In the genomic region with DNA sequence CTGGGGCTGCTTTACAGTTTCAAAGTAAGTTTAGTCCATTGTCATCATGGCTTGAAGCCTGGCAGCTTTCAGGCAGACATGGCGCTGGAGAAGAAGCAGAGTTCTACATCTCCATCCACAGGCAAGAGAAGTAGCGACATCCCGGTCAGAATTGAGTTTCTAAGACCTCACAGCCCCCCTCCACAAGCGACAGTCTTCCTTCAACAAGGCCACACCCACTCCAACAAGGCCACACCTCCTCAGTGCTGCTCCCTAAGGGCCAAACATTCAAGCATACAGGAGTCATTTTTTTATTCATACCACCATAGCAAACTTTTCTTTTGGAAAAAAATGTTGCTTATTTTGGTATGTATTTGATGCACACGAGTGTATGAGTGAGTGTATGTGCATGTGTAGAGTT, we compare ENCODE assay signal across 21 mouse cellular contexts. TPM values are rescaled to one million over a fixed set of nuclear protein-coding genes. Genes with fewer than 3 reads are reported as not detected.
DNase-seq lines count a peak whose midpoint lies in the region; ATAC-seq and TF ChIP-seq lines count a peak whose summit lies in the region.
"Had no signal": no experiment of that assay in that cellular context is flagged by ENCODE, and none has a peak within 500 bp of the region (broad histone marks: within the 10 kb centered on the region; RNA-seq: fewer than 3 reads in every experiment).

No protein-coding gene starts in this region.

- TF ChIP-seq CTCF in thymus, adult 2 months (IDR thresholded peaks at IDR 0.05; ENCODE audit: borderline replicate concordance, control insufficient read depth, extremely low read depth, insufficient read depth, low read length, poor library complexity) = no peak
- TF ChIP-seq CTCF in cerebellum, adult 2 months (IDR thresholded peaks at IDR 0.05; ENCODE audit: borderline replicate concordance, insufficient read depth, low read depth, low read length) = no peak

- no peaks in the 10 kb centered on the region for H3K36me3 ChIP-seq in thymus, adult 2 months (ENCODE audit: control insufficient read depth, insufficient read depth, low read length)
- H3K36me3 ChIP-seq: hindbrain, embryonic 15.5 days had no signal

- H3K27me3 ChIP-seq in thymus, adult 2 months (ENCODE audit: control insufficient read depth, insufficient read depth, low read length) = no peaks in the 10 kb centered on the region
- H3K27me3 ChIP-seq in cerebellum, adult 2 months (ENCODE audit: control insufficient read depth, insufficient read depth, low read length) = no peaks in the 10 kb centered on the region
- H3K27me3 ChIP-seq: forebrain, embryonic 13.5 days; hindbrain, embryonic 15.5 days; limb, embryonic 12.5 days; Patski had no signal

- peak; percentile 45 for DNase-seq in CD4-positive, CD25-positive, alpha-beta regulatory T cell, adult 2 months (ENCODE audit: low read depth, low spot score)
- peak; percentile 14 for DNase-seq in thymus, adult 2 months
- DNase-seq in thymus, postnatal 10 days (ENCODE audit: low spot score in 2 of 2) = no peak
- peak; percentile 9 for DNase-seq in MEL-GATA-1-ER (ENCODE audit: extremely low read depth, low read depth)
- DNase-seq in left cerebral cortex, postnatal 36 days (ENCODE audit: low spot score in 2 of 2) = no peak
- DNase-seq in cerebellum, adult 2 months = no peak
- no peak for DNase-seq in adrenal gland, postnatal 4 days (ENCODE audit: low spot score in 2 of 2)
- DNase-seq: adrenal gland, postnatal 36 days; cerebellum, postnatal 36 days; gastrocnemius, postnatal 25 days; heart, postnatal 36 days; kidney, adult 18-20 months; kidney, postnatal 25 days; right cerebral cortex, postnatal 14 days had no signal

- no peak for TF ChIP-seq POLR2A in thymus, adult 2 months (IDR thresholded peaks at IDR 0.05; ENCODE audit: control insufficient read depth, extremely low read depth, insufficient read depth, low read length, poor library complexity)
- no peak for TF ChIP-seq POLR2A in cerebellum, adult 2 months (IDR thresholded peaks at IDR 0.05; ENCODE audit: borderline replicate concordance, insufficient read depth, low read length)

- 61% methylated on average over 5 of the region's 5 CpGs for WGBS in thymus, adult 2 months
- 65% methylated on average over 5 of the region's 5 CpGs for WGBS in cerebellum, adult 2 months

- no peak overlapping the region for H3K27ac ChIP-seq in thymus, adult 2 months (ENCODE audit: control insufficient read depth, insufficient read depth, low read length)
- no peak overlapping the region for H3K27ac ChIP-seq in cerebellum, adult 2 months (ENCODE audit: insufficient read depth, low read length)
- H3K27ac ChIP-seq: embryonic facial prominence, embryonic 10.5 days; forebrain, embryonic 13.5 days; hindbrain, embryonic 15.5 days; limb, embryonic 12.5 days; stomach, postnatal 0 days had no signal

- peaks cover 8% of the 10 kb centered on the region for H3K4me1 ChIP-seq in thymus, adult 2 months (replicated peaks; ENCODE audit: control insufficient read depth, insufficient read depth, low read length)
- H3K4me1 ChIP-seq in cerebellum, adult 2 months (ENCODE audit: control insufficient read depth, insufficient read depth, low read length) = no peaks in the 10 kb centered on the region

- H3K4me3 ChIP-seq in thymus, adult 2 months (ENCODE audit: control insufficient read depth, insufficient read depth, low read length) = no peak overlapping the region
- H3K4me3 ChIP-seq in cerebellum, adult 2 months (replicated peaks; ENCODE audit: insufficient read depth, low read depth, low read length) = no peak overlapping the region
- H3K4me3 ChIP-seq: embryonic facial prominence, embryonic 10.5 days; forebrain, embryonic 13.5 days; hindbrain, embryonic 15.5 days; limb, embryonic 12.5 days had no signal

- ATAC-seq in CD4-positive, CD25-positive, alpha-beta regulatory T cell, adult 4 months = no peak
- ATAC-seq: forebrain, embryonic 13.5 days; Patski had no signal

- intact Hi-C loops in left cerebral cortex, postnatal 36 days (cut with DNase I) = no loop called here

RNA-seq across cellular contexts. Expression of a gene that starts 2.0 kb away (rescaled TPM):
- 1 to 10 TPM; 9.6 to 9.7 TPM for polyA plus RNA-seq in CD4-positive, CD25-positive, alpha-beta regulatory T cell, adult 4 months (2017; shearing (Covaris generic))
- 14.5 and 18.0 TPM in 2 replicates for polyA plus RNA-seq in thymus, adult 2 months (2012; rRNA removed)
- total RNA-seq in left cerebral cortex, postnatal 36 days (2021) = 10 to 100 TPM; 14.6 TPM
- polyA plus RNA-seq in cerebellum, adult 2 months (2012; rRNA removed) = 17.9 and 18.1 TPM in 2 replicates
- 10 to 100 TPM; 14.5 to 16.6 TPM for total RNA-seq in adrenal gland, postnatal 4 days (2021)

Comparison
In these comparisons a context has a peak if more than half of its experiments do, and no peak if none do; other contexts are left out.
1. DNase-seq: peak in CD4-positive, CD25-positive, alpha-beta regulatory T cell, adult 2 months (single experiment), thymus, adult 2 months (single experiment) and MEL-GATA-1-ER (single experiment); none in thymus, postnatal 10 days (0 of 2), left cerebral cortex, postnatal 36 days (0 of 2), cerebellum, adult 2 months (0 of 2) and adrenal gland, postnatal 4 days (0 of 2).